In the genomic region with DNA sequence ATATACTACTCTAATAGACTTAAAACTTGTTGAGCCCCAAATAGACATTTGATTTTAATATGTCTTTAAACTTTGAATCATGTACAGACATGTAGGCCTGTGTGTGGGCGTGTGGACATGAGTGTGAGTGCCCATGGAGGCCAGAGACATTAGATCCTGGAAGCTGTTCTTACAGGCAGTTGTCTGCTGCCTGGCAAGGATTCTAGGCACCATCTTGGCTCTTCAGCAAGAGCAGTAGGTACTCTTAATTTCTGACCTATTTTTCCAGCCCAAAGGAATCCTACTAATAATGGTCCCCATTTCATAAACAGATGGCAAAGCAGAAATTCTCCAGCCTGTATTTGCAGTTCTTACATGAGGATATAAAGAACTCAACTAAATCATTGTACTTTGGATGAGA, we compare ENCODE assay signal across 14 mouse cellular contexts.
"Had no signal": no experiment of that assay in that cellular context is flagged by ENCODE, and none has a peak within 500 bp of the region (broad histone marks: within the 10 kb centered on the region; RNA-seq: fewer than 3 reads in every experiment).

No protein-coding gene starts in this region.

- H3K4me2 ChIP-seq: liver, embryonic 11.5 days; liver, embryonic 15.5 days; midbrain, embryonic 13.5 days had no signal

- H3K27ac ChIP-seq: left cerebral cortex, adult 2 months; limb, embryonic 10.5 days; liver, embryonic 15.5 days; midbrain, embryonic 13.5 days; stomach, postnatal 0 days had no signal

- DNase-seq: kidney, postnatal 10 days; kidney, postnatal 4 days; lung, adult 2 months; lung, postnatal 36 days; right cerebral cortex, adult 18-20 months; right cerebral cortex, postnatal 25 days; thymus, postnatal 4 days had no signal

- ATAC-seq: lung, postnatal 0 days; midbrain, embryonic 13.5 days had no signal

- H3K9me3 ChIP-seq: limb, embryonic 10.5 days; liver, embryonic 15.5 days; midbrain, embryonic 13.5 days had no signal

- H3K4me1 ChIP-seq: limb, embryonic 10.5 days; liver, embryonic 15.5 days; midbrain, embryonic 13.5 days had no signal

- H3K9ac ChIP-seq: liver, embryonic 15.5 days; midbrain, embryonic 13.5 days had no signal

- H3K4me3 ChIP-seq: left cerebral cortex, adult 2 months; limb, embryonic 10.5 days; liver, embryonic 15.5 days; midbrain, embryonic 13.5 days had no signal

- H3K36me3 ChIP-seq: limb, embryonic 10.5 days; liver, embryonic 15.5 days; midbrain, embryonic 13.5 days had no signal

- H3K27me3 ChIP-seq: liver, embryonic 15.5 days; midbrain, embryonic 13.5 days had no signal
